Mouse (Mus musculus) liver, embryonic 11.5 days (tissue): Measurements from ENCODE around the gene Sumo2. TPM values are rescaled to one million over a fixed set of nuclear protein-coding genes. Genes with fewer than 3 reads are reported as not detected.
"Not testable (repeated sequence)": the region's sequence is repeated elsewhere in the genome, so short reads cannot be mapped to it uniquely, and the experiment has no call there.

Source experiments
- ATAC-seq: fragments of 200-750 bp; cut with Nextera tagmentation; replicated peaks from 2 replicates; pipeline ENCODE4 v1.8.0; 2017; ENCODE audit warnings: moderate number of reproducible peaks, mild to moderate bottlenecking, moderate TSS enrichment, moderate library complexity; ENCODE audit not compliant: low FRiP score
- DNase-seq: peaks from one replicate; pipeline ENCODE4 v3.0.0-alpha.2; 2017; ENCODE audit warnings: low spot score
- H3K27ac ChIP-seq: fragments of 300-500 bp; sonication (generic); 2 replicates; pipeline ENCODE4 v1.5.1; 2014; ENCODE audit warnings: mild to moderate bottlenecking, low read depth, low read length, control low read depth
- H3K27me3 ChIP-seq: fragments of 300-500 bp; sonication (generic); replicated peaks from 2 replicates; pipeline ENCODE4 v1.6.1; 2014; ENCODE audit warnings: low read length, mixed read lengths; ENCODE audit not compliant: control insufficient read depth, insufficient read depth
- H3K36me3 ChIP-seq: fragments of 300-500 bp; sonication (generic); 2 replicates; pipeline ENCODE4 v1.6.1; 2014; ENCODE audit warnings: mild to moderate bottlenecking, low read length, moderate library complexity, mixed read lengths; ENCODE audit not compliant: control insufficient read depth, insufficient read depth
- H3K4me1 ChIP-seq: fragments of 300-500 bp; sonication (generic); replicated peaks from 2 replicates; pipeline ENCODE4 v1.6.1; 2014; ENCODE audit warnings: low read length, mixed read lengths; ENCODE audit not compliant: control insufficient read depth, insufficient read depth
- H3K4me2 ChIP-seq: fragments of 300-500 bp; sonication (generic); 2 replicates; pipeline ENCODE4 v1.6.1; 2014; ENCODE audit warnings: mild to moderate bottlenecking, control low read depth, moderate library complexity
- H3K4me3 ChIP-seq: fragments of 300-500 bp; sonication (generic); 2 replicates; pipeline ENCODE4 v1.5.1; 2014; ENCODE audit warnings: low read depth, low read length, control low read depth
- H3K9ac ChIP-seq: fragments of 300-500 bp; sonication (generic); 2 replicates; pipeline ENCODE4 v1.6.1; 2014; ENCODE audit warnings: low read depth, low read length, control low read depth
- H3K9me3 ChIP-seq: fragments of 300-500 bp; sonication (generic); 2 replicates; pipeline ENCODE4 v1.6.1; 2016; ENCODE audit warnings: low read length, inconsistent platforms, mixed read lengths; ENCODE audit not compliant: control insufficient read depth
- WGBS: fragments of 180-500 bp; shearing (Covaris S2); extraction: QIAGEN DNeasy Blood & Tissue Kit; methylation state at CpG from one replicate; pipeline ENCODE4 v1.1.7; 2014; 5-methylcytosine and 5-hydroxymethylcytosine counted together
- polyA plus RNA-seq: library from polyadenylated mRNA; unstranded; fragments of >200 nt; fragmentation: Nextera tagmentation; extraction: Ambion mirVana; gene quantifications from 2 replicates; pipeline ENCODE4 v1.2.1, GENCODE M21; 2014

Gene Sumo2
- polyA plus RNA-seq, 1 experiment from 2014 or later: 874 TPM

- peaks cover 48% of the 10 kb centered on the region for H3K36me3 ChIP-seq
- 95% methylated on average over 6 of the region's 6 CpGs for WGBS
Observed at GRCm38 (mm10) chr11:115502636-115503035, 33.4 kb downstream of the Sumo2 start.

DNA sequence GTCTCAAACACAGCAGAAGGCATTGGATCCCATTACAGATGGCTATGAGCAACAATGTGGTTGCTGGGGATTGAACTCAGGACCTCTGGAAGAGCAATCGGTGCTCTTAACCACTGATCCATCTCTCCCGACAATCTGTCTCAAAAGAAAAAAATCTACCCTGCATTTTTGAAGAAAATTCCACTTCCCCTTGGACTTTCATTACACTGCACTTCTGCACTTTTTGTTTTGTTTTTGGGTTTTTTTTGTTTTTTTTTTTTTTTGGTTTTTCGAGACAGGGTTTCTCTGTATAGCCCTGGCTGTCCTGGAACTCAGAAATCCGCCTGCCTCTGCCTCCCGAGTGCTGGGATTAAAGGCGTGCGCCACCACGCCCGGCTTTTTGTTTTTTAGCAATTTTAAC, 39.5 kb downstream of the Sumo2 start:
- H3K4me2 ChIP-seq, H3K9ac ChIP-seq, DNase-seq, ATAC-seq, H3K4me3 ChIP-seq, H3K27ac ChIP-seq, H3K4me1 ChIP-seq, H3K9me3 ChIP-seq, H3K27me3 ChIP-seq: not testable (repeated sequence)
- peaks cover 37% of the 10 kb centered on the region for H3K36me3 ChIP-seq
- WGBS: 85% methylated on average over 9 of the region's 9 CpGs

More at GRCm38 (mm10) chr11:115502636-115503035, 33.4 kb downstream of the Sumo2 start:
- no peaks in the 10 kb centered on the region for H3K27me3 ChIP-seq
- H3K4me3 ChIP-seq: no peak overlapping the region
- ATAC-seq: no peak
- H3K4me2 ChIP-seq: no peak overlapping the region
- peaks cover 18% of the 10 kb centered on the region for H3K4me1 ChIP-seq
- no peak overlapping the region for H3K9ac ChIP-seq
- H3K9me3 ChIP-seq: no peaks in the 10 kb centered on the region
- no peak overlapping the region for H3K27ac ChIP-seq
- no peak for DNase-seq

- H3K27ac ChIP-seq: no peak overlapping the region
Observed at GRCm38 (mm10) chr11:115492387-115492786, 43.7 kb downstream of the Sumo2 start.

GRCm38 (mm10) chr11:115491356-115492083, 44.6 kb downstream of the Sumo2 start, which contains the start of gene Nt5c:
Gene Nt5c, minus strand, starts transcription at chr11:115491862.
- H3K9me3 ChIP-seq: no peaks in the 10 kb centered on the region
- ATAC-seq (peak; percentile 93), DNase-seq (peak; percentile 84)
- WGBS: under 1% methylated on average over 43 of the region's 43 CpGs
- H3K4me1 ChIP-seq: peaks cover 16% of the 10 kb centered on the region
- H3K27ac ChIP-seq: peak within 1 kb of the TSS; percentile 65; the same call in 1 of the 2 replicates
- peaks cover 9% of the 10 kb centered on the region for H3K36me3 ChIP-seq
- peak within 1 kb of the TSS; percentile 65 for H3K4me3 ChIP-seq
- H3K27me3 ChIP-seq: no peaks in the 10 kb centered on the region
- H3K4me2 ChIP-seq: peak within 1 kb of the TSS; percentile 79
- peak within 1 kb of the TSS; percentile 73 for H3K9ac ChIP-seq

More at GRCm38 (mm10) chr11:115492387-115492786, 43.7 kb downstream of the Sumo2 start:
- Histone ChIP-seq H3K9me3 (no peaks in the 10 kb centered on the region), H3K4me1 (peaks cover 16% of the 10 kb centered on the region), H3K36me3 (peaks cover 12% of the 10 kb centered on the region), H3K9ac (peak overlapping the region; percentile 73; the same call in 1 of the 2 replicates), H3K27me3 (no peaks in the 10 kb centered on the region), H3K4me2 (peak overlapping the region; percentile 79), H3K4me3 (peak overlapping the region; percentile 65)
- DNase-seq (no peak), ATAC-seq (0 out of 2 replicates have a peak, but pooled peaks have one; percentile 21)
- 29% methylated on average over 6 of the region's 6 CpGs for WGBS

- DNase-seq (no peak), ATAC-seq (peak; percentile 24; the same call in 1 of the 2 replicates)
- Histone ChIP-seq H3K4me1 (peaks cover 16% of the 10 kb centered on the region), H3K27ac (peak overlapping the region; percentile 65; the same call in 1 of the 2 replicates), H3K36me3 (peaks cover 9% of the 10 kb centered on the region), H3K9me3 (no peaks in the 10 kb centered on the region), H3K27me3 (no peaks in the 10 kb centered on the region), H3K4me3 (peak overlapping the region; percentile 65), H3K4me2 (peak overlapping the region; percentile 79), H3K9ac (peak overlapping the region; percentile 73)
- WGBS: 25% methylated on average over 25 of the region's 25 CpGs
Observed at GRCm38 (mm10) chr11:115490441-115491355, 45.4 kb downstream of the Sumo2 start.

DNA sequence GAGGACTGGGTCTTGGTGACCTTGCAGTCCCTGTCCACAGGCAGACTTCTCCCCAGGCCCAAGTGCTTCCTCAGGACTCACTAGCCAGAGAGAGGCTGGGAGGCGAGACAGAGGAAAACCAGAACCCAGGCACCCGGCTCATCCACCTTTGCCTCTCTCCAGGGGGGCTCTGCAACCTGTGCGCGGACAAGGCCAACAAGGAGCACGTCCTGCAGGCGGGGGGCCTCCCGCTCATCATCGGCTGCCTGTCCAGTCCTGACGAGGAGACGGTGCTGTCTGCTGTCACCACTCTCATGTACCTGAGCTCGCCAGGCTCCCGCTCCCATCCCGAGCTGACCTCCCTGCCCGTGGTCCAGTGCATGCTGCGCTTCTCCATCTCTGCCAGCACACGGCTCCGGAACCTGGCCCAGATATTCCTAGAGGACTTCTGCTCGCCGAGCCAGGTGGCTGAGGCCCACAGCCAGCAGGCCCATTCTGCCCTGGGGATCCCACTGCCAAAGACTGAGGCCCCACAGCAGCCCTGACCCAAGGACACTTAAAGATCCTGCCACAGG, 47.4 kb downstream of the Sumo2 start:
- Histone ChIP-seq H3K9me3 (no peaks in the 10 kb centered on the region), H3K9ac (no peak overlapping the region), H3K27me3 (no peaks in the 10 kb centered on the region), H3K4me3 (no peak overlapping the region), H3K27ac (no peak overlapping the region), H3K4me2 (no peak overlapping the region), H3K4me1 (peaks cover 14% of the 10 kb centered on the region), H3K36me3 (peaks cover 9% of the 10 kb centered on the region)
- 89% methylated on average over 19 of the region's 19 CpGs for WGBS
- DNase-seq: no peak
- no peak for ATAC-seq

- Histone ChIP-seq H3K27me3 (no peaks in the 10 kb centered on the region), H3K4me2 (no peak overlapping the region), H3K9me3 (no peaks in the 10 kb centered on the region), H3K4me1 (peaks cover under 1% of the 10 kb centered on the region; the same call in 1 of the 2 replicates), H3K9ac (no peak overlapping the region), H3K36me3 (peaks cover 7% of the 10 kb centered on the region), H3K4me3 (no peak overlapping the region), H3K27ac (no peak overlapping the region)
- 71% methylated on average over 12 of the region's 12 CpGs for WGBS
- no peak for ATAC-seq
- DNase-seq: no peak
Observed at GRCm38 (mm10) chr11:115485155-115485554, 50.9 kb downstream of the Sumo2 start.

- 21% methylated on average over 6 of the region's 6 CpGs for WGBS
- ATAC-seq (no peak), DNase-seq (peak; percentile 73)
- H3K27ac ChIP-seq: no peak overlapping the region
- H3K27me3 ChIP-seq: no peaks in the 10 kb centered on the region
- no peaks in the 10 kb centered on the region for H3K4me1 ChIP-seq
- no peak overlapping the region for H3K4me2 ChIP-seq
- H3K36me3 ChIP-seq: peaks cover 2% of the 10 kb centered on the region; the same call in 1 of the 2 replicates
- H3K4me3 ChIP-seq: no peak overlapping the region
- no peaks in the 10 kb centered on the region for H3K9me3 ChIP-seq
- no peak overlapping the region for H3K9ac ChIP-seq
Observed at GRCm38 (mm10) chr11:115483726-115484125, 52.4 kb downstream of the Sumo2 start.
